Mouse (Mus musculus) adipose tissue, adult 10 weeks (tissue): ENCODE results near the gene Gins3. TPM values are rescaled to one million over a fixed set of nuclear protein-coding genes. Genes with fewer than 3 reads are reported as not detected.

Experiments
- polyA plus RNA-seq: library from polyadenylated mRNA; stranded (reverse); fragments of 350-450 nt; fragmentation: Illumina TruSeq; extraction: RNeasy Lipid Tissue Mini Kit (QIAGEN cat#74804); gene quantifications from one replicate; pipeline ENCODE4 v1.2.3, GENCODE M21; 2014; ENCODE audit warnings: low read depth, low replicate concordance

Gene Gins3
- 4.0 TPM for polyA plus RNA-seq

DNA sequence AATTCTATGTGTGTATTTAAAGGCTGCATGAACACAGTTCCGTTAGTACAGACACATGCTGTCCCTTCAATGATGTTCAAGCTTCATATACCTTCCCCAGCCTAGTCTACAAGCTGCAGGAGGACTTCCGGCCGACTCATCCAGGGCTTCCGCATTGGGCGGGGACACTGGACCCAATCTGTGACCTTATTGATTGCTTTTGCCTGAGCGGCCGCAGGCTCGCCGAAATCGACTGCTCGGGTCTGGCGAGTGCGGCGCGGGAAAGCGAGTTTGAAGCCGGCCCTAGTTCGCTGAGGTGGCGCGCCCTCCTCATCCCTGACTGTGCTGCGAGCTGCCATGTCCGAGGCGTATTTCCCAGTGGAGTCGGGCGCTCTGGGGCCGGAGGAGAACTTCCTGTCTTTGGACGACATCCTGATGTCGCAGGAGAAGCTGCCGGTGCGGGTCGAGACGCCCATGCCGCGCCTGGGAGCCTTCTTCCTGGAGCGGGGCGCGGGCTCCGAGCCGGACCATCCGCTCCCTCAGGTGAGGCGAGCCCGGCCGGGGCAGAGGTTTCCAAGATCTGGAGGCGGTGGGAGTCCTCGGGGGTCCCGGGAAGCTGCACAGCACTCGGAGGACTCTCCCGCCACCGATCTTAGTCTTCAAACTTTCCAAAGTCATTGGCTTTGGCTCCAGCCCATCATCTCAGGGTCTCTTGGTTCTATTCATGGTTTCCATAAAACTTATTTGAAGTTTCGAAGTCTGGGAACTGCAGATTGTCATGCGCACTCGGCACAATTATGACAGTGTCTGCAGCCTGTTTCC lies at the start of gene Gins3:
Gins3 (plus strand) TSS at position 192 of the 801 bp plus-strand sequence.

DNA sequence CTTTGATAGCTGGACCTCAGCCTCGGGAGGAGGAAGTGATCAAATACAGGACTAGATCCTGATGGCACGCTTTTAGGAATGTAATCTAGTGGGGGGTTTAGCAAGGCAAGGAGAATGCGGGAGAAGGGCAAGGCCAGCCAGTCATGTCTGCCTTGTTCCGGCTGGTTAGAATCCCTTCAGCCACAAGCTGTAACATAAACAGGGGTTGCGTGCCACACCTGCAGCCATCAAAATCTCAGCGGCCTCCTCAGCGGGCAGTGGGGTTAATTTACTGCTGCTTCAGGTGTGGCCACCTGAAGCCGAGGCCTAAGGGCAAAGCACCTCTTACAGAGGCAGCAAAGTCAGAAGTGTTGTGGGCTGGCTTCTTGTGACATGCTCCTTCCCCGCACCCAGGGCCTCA lies 43.4 kb downstream of the Gins3 start, which contains the start of gene Ndrg4:
Ndrg4 (plus strand) TSS at position 350 of the 400 bp plus-strand sequence.

Other genes with a start within 250 kb of the Gins3 start
- gene Cfap20, start 198.6 kb upstream of the Gins3 start, polyA plus RNA-seq: 46.9 TPM
- 43.6 TPM for gene Csnk2a2, start 143.4 kb upstream of the Gins3 start, polyA plus RNA-seq
- gene Ccdc113, start 99.4 kb upstream of the Gins3 start, polyA plus RNA-seq: 6.9 TPM
- 3.7 TPM for gene Prss54, start 57.1 kb upstream of the Gins3 start, polyA plus RNA-seq
- gene Ndrg4, start 43.5 kb downstream of the Gins3 start, polyA plus RNA-seq: 51.5 TPM
- 17.6 TPM for gene Setd6, start 82.4 kb downstream of the Gins3 start, polyA plus RNA-seq
- 78.2 TPM for gene Cnot1, start 174.0 kb downstream of the Gins3 start, polyA plus RNA-seq
- 83.4 TPM for gene Sap18b, start 191.9 kb downstream of the Gins3 start, polyA plus RNA-seq
- gene Slc38a7, start 220.1 kb downstream of the Gins3 start, polyA plus RNA-seq: 16.9 TPM